Mouse (Mus musculus): ENCODE measurements around the gene Hspbap1. TPM values are rescaled to one million over a fixed set of nuclear protein-coding genes. Genes with fewer than 3 reads are reported as not detected.

The Hspbap1 gene
- polyA plus RNA-seq, 1 experiment from 2014 or later, result 16.1 TPM

DNA sequence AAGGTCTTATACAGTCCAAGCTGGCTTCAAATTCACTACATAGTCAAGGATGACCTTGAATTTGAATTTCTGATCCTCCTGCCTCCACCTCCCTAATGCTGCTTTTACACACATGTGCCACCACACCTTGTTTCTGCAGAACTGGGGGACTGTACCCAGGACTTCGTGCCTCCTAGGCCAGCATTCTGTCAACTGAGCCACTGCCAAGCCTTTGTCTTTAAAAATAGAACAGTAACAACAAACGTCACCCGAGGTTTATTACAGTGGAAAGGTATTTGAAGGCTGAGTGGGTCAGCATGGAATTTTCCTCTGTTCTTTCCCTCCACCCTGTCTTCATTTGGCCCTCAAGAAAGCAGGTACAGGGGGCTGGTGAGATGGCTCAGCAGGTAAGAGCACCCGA lies 85.7 kb downstream of the Hspbap1 start:
- WGBS (ENCODE audit: insufficient replicate concordance), result 77% methylated on average over 4 of the region's 4 CpGs
- Histone ChIP-seq H3K27me3 (no peaks in the 10 kb centered on the region), H3K4me1 (replicated peaks) (peaks cover 32% of the 10 kb centered on the region), H3K4me2 (no peak overlapping the region), H3K36me3 (replicated peaks) (no peaks in the 10 kb centered on the region), H3K27ac (replicated peaks) (no peak overlapping the region), H3K9ac (no peak overlapping the region), H3K4me3 (replicated peaks) (no peak overlapping the region), H3K9me3 (replicated peaks) (no peaks in the 10 kb centered on the region)
- ATAC-seq (ENCODE audit: insufficient read depth), result no peak

DNA sequence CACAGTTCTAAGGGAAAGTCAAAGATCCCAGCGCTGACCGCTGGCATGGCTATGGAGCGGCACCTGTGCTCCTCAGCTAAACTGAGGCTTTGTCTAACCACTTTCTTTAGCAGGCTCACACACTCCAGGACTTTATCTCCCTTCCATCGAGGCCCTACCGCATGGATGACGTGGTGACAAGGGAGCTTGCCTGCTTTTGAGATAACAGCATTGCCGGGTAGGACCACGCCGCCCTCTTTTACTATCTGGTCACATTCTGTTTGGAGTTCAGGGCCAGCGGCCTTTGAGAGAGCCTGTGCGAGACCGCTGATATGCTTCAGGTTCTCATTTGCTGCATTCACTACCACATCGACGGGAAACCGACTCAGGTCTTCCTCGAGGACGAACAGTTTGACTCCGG lies 86.6 kb downstream of the Hspbap1 start:
- peak overlapping the region; percentile 60 for H3K4me2 ChIP-seq
- H3K9ac ChIP-seq, result no peak overlapping the region
- WGBS (ENCODE audit: insufficient replicate concordance), result 26% methylated on average over 18 of the region's 18 CpGs
- H3K27ac ChIP-seq (replicated peaks), result peak overlapping the region; percentile 81
- H3K36me3 ChIP-seq (replicated peaks), result 0 out of 2 replicates have a peak, but pooled peaks cover 2% of the 10 kb centered on the region
- ATAC-seq (ENCODE audit: insufficient read depth), result peak; percentile 99
- H3K4me1 ChIP-seq (replicated peaks), result peaks cover 32% of the 10 kb centered on the region
- H3K9me3 ChIP-seq (replicated peaks), result no peaks in the 10 kb centered on the region
- no peaks in the 10 kb centered on the region for H3K27me3 ChIP-seq
- H3K4me3 ChIP-seq (replicated peaks), result peak overlapping the region; percentile 10; the same call in 1 of the 2 replicates

DNA sequence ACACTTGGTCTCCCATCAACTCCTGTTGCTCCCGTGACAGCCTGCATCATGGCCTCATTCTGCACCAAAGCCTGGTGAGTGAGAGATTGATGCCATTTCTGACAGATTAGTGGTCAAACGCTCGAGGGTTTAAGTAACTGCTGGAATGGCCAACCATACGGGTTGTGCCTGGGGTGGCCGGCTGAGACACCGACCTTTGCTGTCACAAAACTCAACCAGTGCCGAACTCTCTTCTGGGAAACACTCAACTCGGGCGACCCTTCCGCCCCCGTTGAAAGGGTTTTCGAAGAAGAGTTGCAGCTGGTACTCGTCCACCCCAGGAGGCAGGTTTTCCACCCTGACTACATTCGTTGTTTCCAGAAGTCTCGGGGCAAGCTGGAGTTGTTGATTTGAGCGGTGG lies 90.1 kb downstream of the Hspbap1 start:
- ATAC-seq (ENCODE audit: insufficient read depth), result no peak
- 78% methylated on average over 16 of the region's 16 CpGs for WGBS (ENCODE audit: insufficient replicate concordance)
- H3K36me3 ChIP-seq (replicated peaks), result 0 out of 2 replicates have a peak, but pooled peaks cover 5% of the 10 kb centered on the region

DNA sequence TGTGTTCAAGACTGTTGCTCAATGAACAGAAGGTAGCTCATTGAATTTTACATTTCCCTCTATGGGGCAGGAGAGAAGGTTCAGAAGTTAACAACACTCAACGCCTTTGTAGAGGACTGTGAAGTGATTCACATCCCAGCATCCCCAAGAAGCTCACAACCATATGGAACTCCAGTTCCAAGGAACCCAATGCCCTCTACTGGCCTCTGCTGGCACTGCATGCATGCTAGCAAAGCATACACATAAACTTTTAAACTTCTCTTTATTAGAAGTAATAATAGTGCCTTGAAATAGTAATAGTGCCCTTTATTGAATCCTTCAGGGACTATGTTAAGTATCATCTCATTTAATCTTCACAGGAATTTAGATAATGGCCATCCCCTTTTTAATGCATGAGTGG lies 91.9 kb downstream of the Hspbap1 start:
- H3K4me1 ChIP-seq (replicated peaks), result peaks cover 20% of the 10 kb centered on the region
- no peaks in the 10 kb centered on the region for H3K9me3 ChIP-seq (replicated peaks)
- ATAC-seq (ENCODE audit: insufficient read depth), result no peak
- H3K27ac ChIP-seq (replicated peaks), result no peak overlapping the region
- H3K36me3 ChIP-seq (replicated peaks), result 0 out of 2 replicates have a peak, but pooled peaks cover 5% of the 10 kb centered on the region
- no peak overlapping the region for H3K9ac ChIP-seq
- no peak overlapping the region for H3K4me3 ChIP-seq (replicated peaks)
- WGBS (ENCODE audit: insufficient replicate concordance), result 60% methylated on average over 1 of the region's 1 CpGs
- H3K27me3 ChIP-seq, result no peaks in the 10 kb centered on the region
- no peak overlapping the region for H3K4me2 ChIP-seq

More for the DNA sequence above, 90.1 kb downstream of the Hspbap1 start:
- Histone ChIP-seq H3K4me3 (replicated peaks) (no peak overlapping the region), H3K27ac (replicated peaks) (no peak overlapping the region), H3K9ac (no peak overlapping the region), H3K9me3 (replicated peaks) (no peaks in the 10 kb centered on the region), H3K27me3 (no peaks in the 10 kb centered on the region), H3K4me1 (replicated peaks) (peaks cover 32% of the 10 kb centered on the region), H3K4me2 (no peak overlapping the region)

DNA sequence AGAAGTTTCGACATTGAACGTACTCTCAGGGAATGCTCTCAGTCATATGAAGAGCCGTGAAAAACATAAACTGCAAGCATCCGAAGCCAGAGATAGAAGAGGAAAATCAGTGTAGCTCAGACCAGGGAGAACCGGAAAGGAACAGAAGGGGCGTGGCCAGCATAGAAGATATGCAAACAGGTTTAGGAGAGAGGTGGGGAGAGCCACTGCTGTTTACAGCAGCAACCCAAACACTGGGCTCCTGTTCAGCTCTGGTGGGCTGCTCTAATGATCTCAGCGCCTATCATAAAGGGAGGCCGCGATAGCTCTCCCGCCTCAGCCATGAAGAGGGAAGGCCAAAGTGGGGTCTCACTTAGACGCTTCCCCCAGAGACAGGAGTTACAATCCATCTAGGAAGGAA lies 97.6 kb downstream of the Hspbap1 start:
- no peaks in the 10 kb centered on the region for H3K9me3 ChIP-seq (replicated peaks)
- no peak overlapping the region for H3K4me2 ChIP-seq
- no peak overlapping the region for H3K9ac ChIP-seq
- 72% methylated on average over 11 of the region's 11 CpGs for WGBS (ENCODE audit: insufficient replicate concordance)
- peaks cover 18% of the 10 kb centered on the region for H3K27me3 ChIP-seq
- H3K36me3 ChIP-seq (replicated peaks), result no peaks in the 10 kb centered on the region
- no peak overlapping the region for H3K4me3 ChIP-seq (replicated peaks)
- H3K27ac ChIP-seq (replicated peaks), result no peak overlapping the region
- peaks cover 34% of the 10 kb centered on the region for H3K4me1 ChIP-seq (replicated peaks)
- no peak for ATAC-seq (ENCODE audit: insufficient read depth)

DNA sequence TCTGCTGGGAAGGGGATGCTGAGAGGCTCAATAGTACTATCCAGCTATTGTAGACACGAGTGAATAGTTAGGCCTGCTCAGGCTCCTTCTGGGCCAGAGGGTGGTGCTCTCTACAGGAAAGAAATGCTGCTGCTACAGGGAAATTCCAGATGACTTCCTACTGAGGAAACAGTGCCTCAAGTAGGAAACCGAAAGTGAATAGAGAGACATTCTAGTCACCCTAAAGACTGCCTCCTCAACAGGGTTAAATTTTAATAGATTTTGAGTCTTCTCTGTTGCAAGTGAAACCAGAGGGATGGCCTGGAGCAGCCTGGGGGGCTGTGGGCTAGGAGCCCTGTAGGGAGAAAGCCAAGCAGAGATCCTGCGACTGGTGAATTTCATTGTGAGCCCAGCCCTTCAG lies 99.0 kb downstream of the Hspbap1 start:
- Histone ChIP-seq H3K4me2 (peak overlapping the region; percentile 42), H3K9ac (no peak overlapping the region), H3K9me3 (replicated peaks) (no peaks in the 10 kb centered on the region), H3K4me3 (replicated peaks) (peak overlapping the region; percentile 21), H3K27me3 (peaks cover 29% of the 10 kb centered on the region), H3K4me1 (replicated peaks) (peaks cover 34% of the 10 kb centered on the region), H3K27ac (replicated peaks) (no peak overlapping the region), H3K36me3 (replicated peaks) (no peaks in the 10 kb centered on the region)
- ATAC-seq (ENCODE audit: insufficient read depth), result no peak
- WGBS (ENCODE audit: insufficient replicate concordance), result 19% methylated on average over 3 of the region's 3 CpGs

DNA sequence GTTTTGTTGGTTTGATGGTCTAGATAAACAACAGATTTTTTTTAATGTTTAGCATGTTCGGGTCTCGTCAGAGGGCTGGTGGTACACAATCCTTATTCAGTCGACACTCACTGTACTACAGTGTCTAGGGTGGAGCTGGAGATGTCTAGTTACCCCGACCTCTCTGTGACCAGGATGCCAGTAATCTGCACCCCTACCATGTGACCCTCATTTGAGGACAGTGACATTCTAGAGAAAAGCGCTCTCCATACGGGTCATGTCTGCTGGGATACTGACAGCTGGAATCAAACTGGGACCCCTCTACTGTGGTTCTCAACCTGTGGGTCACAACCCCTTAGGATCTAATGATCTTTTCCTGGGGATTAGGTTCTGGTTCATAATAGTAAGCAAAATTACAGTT lies 99.5 kb downstream of the Hspbap1 start:
- H3K27me3 ChIP-seq, result peaks cover 30% of the 10 kb centered on the region
- no peaks in the 10 kb centered on the region for H3K36me3 ChIP-seq (replicated peaks)
- no peak overlapping the region for H3K27ac ChIP-seq (replicated peaks)
- no peak overlapping the region for H3K9ac ChIP-seq
- no peak for ATAC-seq (ENCODE audit: insufficient read depth)
- 54% methylated on average over 6 of the region's 6 CpGs for WGBS (ENCODE audit: insufficient replicate concordance)
- H3K4me3 ChIP-seq (replicated peaks), result 0 out of 2 replicates have a peak overlapping the region, but pooled peaks have one; percentile 21
- no peaks in the 10 kb centered on the region for H3K9me3 ChIP-seq (replicated peaks)
- peak overlapping the region; percentile 42 for H3K4me2 ChIP-seq
- H3K4me1 ChIP-seq (replicated peaks), result peaks cover 34% of the 10 kb centered on the region

DNA sequence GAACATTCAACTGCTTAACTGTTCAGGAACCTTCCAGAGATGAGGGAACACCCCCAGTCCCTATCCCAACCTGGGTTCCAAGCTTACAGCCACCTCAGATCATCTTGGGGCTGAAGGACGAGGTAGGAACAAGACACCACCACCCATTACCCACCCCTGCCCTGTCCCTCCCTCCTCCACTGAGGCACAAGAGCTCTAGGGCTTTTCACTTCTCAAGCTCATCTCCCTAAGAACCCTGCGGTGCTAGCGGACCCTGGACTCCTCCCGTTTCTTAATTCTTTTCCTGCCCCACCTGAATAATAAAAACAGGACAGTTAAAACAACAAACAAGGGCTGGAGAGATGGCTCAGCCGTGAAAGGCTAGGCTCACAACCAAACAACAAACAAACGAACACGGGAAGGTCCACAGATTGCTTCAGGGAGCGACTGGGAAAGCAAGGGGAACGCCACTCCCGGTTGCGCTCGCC lies 100.4 kb downstream of the Hspbap1 start:
- Histone ChIP-seq H3K36me3 (replicated peaks) (no peaks in the 10 kb centered on the region), H3K27me3 (peaks cover 33% of the 10 kb centered on the region), H3K4me2 (peak overlapping the region; percentile 96), H3K27ac (replicated peaks) (no peak overlapping the region), H3K4me1 (replicated peaks) (peaks cover 34% of the 10 kb centered on the region), H3K4me3 (replicated peaks) (peak overlapping the region; percentile 87), H3K9me3 (replicated peaks) (no peaks in the 10 kb centered on the region), H3K9ac (peak overlapping the region; percentile 81)
- WGBS (ENCODE audit: insufficient replicate concordance), result 1% methylated on average over 12 of the region's 12 CpGs
- no peak; the same call in 1 of the 2 replicates for ATAC-seq (ENCODE audit: insufficient read depth)

DNA sequence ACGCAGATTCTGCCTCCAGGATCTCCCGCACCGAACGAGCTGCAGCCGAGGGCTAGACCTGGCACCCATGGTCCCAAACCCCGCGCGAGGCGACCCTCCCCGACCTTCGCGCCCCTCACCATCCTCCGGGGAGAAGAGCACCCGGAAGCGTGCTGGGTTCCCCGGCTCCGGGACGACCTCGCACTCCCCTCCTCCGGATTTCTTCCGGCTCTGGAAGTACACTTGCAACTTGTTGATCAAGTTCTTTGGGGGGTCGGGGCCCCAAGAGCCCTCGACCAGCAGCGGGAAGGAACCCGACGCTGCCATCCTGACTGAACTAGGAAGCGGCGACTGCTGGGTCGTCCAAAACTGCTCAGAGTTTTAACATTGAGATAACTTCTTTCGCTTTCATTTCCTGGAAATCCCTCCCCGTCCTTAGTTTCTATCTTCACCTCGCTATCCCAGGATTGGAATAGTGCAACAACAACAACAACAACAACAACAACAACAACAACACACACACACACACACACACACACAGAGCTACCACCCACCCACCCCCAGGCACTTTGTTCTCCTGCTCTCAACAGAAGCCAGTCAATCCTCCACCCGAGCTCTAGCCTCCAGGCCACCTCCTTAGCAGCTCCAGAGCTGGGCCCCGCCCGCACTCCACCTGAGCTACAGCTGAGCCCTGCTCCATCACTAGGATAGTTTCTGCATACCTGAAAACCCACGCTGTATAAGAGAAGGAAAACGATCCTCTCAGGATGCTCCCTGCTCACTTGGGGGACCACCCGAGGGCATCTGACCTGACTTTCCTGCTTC lies 101.1 kb downstream of the Hspbap1 start, which contains the start of gene Parp14:
Parp14 (minus strand) TSS at position 497 of the 804 bp plus-strand sequence.
- H3K27ac ChIP-seq (replicated peaks), result no peak within 1 kb of the TSS
- ATAC-seq (ENCODE audit: insufficient read depth), result peak; percentile 65
- no peaks in the 10 kb centered on the region for H3K36me3 ChIP-seq (replicated peaks)
- peak within 1 kb of the TSS; percentile 87 for H3K4me3 ChIP-seq (replicated peaks)
- peak within 1 kb of the TSS; percentile 81 for H3K9ac ChIP-seq
- peak within 1 kb of the TSS; percentile 96 for H3K4me2 ChIP-seq
- peaks cover 34% of the 10 kb centered on the region for H3K4me1 ChIP-seq (replicated peaks)
- H3K9me3 ChIP-seq (replicated peaks), result no peaks in the 10 kb centered on the region
- under 1% methylated on average over 38 of the region's 38 CpGs for WGBS (ENCODE audit: insufficient replicate concordance)
- H3K27me3 ChIP-seq, result peaks cover 33% of the 10 kb centered on the region

DNA sequence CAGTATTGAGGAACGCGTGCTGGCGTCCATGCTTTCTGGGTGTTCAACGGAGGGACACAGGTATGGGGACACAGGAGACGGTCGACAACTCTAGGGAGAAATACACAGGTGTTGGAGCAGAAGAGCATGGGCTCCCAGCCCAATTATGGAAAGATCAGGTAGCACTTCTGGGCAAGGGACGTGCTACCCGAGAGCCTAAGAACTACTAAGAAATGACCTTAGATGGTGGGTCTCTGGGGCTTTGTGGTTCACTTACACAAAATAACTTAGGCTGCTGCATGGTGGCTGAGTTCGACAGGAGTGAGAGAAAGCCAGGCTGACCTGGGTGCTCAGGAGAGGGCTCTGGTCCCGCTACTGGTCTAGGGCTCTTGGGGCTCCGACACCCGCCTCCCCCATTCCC lies 101.7 kb downstream of the Hspbap1 start:
- peak overlapping the region; percentile 87 for H3K4me3 ChIP-seq (replicated peaks)
- H3K9ac ChIP-seq, result peak overlapping the region; percentile 81; the same call in 1 of the 2 replicates
- no peaks in the 10 kb centered on the region for H3K9me3 ChIP-seq (replicated peaks)
- ATAC-seq (ENCODE audit: insufficient read depth), result 0 out of 2 replicates have a peak, but pooled peaks have one; percentile 7
- 13% methylated on average over 12 of the region's 12 CpGs for WGBS (ENCODE audit: insufficient replicate concordance)
- H3K4me1 ChIP-seq (replicated peaks), result peaks cover 34% of the 10 kb centered on the region
- no peak overlapping the region for H3K27ac ChIP-seq (replicated peaks)
- peak overlapping the region; percentile 96 for H3K4me2 ChIP-seq
- H3K27me3 ChIP-seq, result peaks cover 33% of the 10 kb centered on the region
- no peaks in the 10 kb centered on the region for H3K36me3 ChIP-seq (replicated peaks)

DNA sequence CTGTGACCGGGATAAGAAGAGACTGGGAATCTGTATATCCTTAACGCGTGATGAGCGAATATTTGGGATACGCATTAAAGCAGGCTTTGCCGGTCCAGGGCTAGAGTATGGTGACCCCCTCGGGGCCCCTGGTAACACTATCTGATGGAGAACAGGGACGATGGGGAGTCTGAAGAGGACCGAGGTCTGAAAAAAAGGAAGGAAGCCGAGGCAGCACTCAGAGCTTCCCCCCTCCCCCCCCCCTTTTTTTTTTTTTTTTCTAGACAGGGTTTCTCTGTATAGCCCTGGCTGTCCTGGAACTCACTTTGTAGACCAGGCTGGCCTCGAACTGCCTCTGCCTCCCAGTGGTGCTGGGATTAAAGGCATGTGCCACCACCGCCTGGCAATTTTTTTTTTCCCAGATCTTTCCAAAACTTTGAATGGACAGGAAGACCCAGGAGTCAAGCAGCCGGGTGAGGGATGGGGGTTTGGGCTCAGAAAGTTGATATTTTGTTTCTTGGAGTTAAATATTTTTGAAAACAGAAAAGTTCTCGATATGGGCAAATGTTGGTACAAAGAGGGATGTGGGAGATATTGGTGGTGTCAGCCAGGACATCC lies 102.3 kb downstream of the Hspbap1 start:
- WGBS (ENCODE audit: insufficient replicate concordance), result 22% methylated on average over 14 of the region's 14 CpGs
- Histone ChIP-seq H3K4me2 (peak overlapping the region; percentile 96), H3K27me3 (peaks cover 33% of the 10 kb centered on the region), H3K4me3 (replicated peaks) (peak overlapping the region; percentile 87), H3K27ac (replicated peaks) (no peak overlapping the region), H3K4me1 (replicated peaks) (peaks cover 34% of the 10 kb centered on the region), H3K36me3 (replicated peaks) (no peaks in the 10 kb centered on the region), H3K9ac (no peak overlapping the region), H3K9me3 (replicated peaks) (no peaks in the 10 kb centered on the region)
- no peak for ATAC-seq (ENCODE audit: insufficient read depth)

Measured in liver, embryonic 15.5 days (tissue).